Mouse (Mus musculus) heart, adult 2 months (tissue): ENCODE measurements around the gene Tgfb1.

Source experiments
- CTCF ChIP-seq: fragments of 200-600 bp; IDR thresholded peaks from 2 replicates; pipeline ENCODE4 v1.8.1; 2022; ENCODE audit warnings: antibody characterized with exemption, mild to moderate bottlenecking, moderate library complexity
- EP300 ChIP-seq: fragments of 200-500 bp; IDR thresholded peaks from 2 replicates; pipeline ENCODE4 v1.6.1; 2011; ENCODE audit warnings: low read depth, low read length, control low read depth; ENCODE audit not compliant: insufficient read depth
- POLR2A ChIP-seq: fragments of 200-500 bp; IDR thresholded peaks from 2 replicates; pipeline ENCODE4 v1.6.1; 2011; ENCODE audit warnings: mild to moderate bottlenecking, low read depth, low read length, control low read depth; ENCODE audit not compliant: insufficient read depth

DNA sequence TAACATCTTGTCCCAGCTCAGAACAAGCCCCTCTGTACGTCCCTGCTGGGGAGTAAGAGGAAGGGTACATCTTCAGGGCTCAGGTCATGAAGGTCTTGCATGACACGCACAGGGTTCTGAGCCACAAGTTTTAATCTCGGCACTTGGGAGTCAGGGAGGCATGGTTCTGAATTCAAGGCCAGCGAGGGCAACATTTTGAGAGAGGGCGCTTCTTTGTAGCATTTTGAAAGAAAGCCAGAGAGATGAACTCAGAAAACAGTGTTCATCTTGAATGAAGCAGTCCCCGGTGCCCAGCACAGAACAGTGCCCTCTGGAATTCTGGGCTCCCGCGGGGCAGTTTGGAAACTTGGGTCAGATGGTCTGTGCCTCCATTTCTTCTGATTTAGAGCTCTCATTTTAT, 20.4 kb upstream of the Tgfb1 start:
- no peak for TF ChIP-seq POLR2A
- no peak for TF ChIP-seq CTCF
- TF ChIP-seq EP300, result no peak
